Mouse (Mus musculus): Measurements from ENCODE around the gene Olfr239.
"Not testable (repeated sequence)": the region's sequence is repeated elsewhere in the genome, so short reads cannot be mapped to it uniquely, and the experiment has no call there.

The Olfr239 gene

GRCm38 (mm10) chr17:33191002-33191401, at the start of gene Olfr239:
TSS of gene Olfr239 (plus strand) at chr17:33191302.
- not testable (repeated sequence) for DNase-seq

DNA sequence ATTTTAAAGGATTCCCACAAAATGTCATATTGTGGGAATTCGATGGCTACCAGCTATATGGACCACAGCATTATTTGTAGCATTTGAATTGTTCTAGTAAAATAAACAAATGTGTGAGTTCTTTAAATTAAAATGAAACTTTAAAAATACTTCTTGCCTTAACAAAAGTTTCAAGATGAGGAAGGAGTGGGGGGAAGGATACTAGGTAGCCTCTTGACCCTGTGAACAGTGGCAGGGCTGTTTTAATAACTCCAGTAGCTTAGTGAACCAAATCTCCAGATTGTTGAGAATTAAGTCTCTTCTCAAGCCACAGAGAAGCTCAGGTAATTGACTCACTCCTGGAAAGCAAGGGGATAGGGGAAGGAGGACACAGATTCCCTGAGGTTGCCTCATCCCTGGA, 23.0 kb upstream of the Olfr239 start, which contains the start of gene Olfr55:
Gene Olfr55 (plus strand): TSS at position 301 of the 400 bp plus-strand sequence.
- DNase-seq, result not testable (repeated sequence)

GRCm38 (mm10) chr17:33221590-33221989, 30.5 kb downstream of the Olfr239 start, which contains the start of gene Olfr1564:
TSS of gene Olfr1564 (minus strand) at chr17:33221690.
- DNase-seq, result no peak

DNA sequence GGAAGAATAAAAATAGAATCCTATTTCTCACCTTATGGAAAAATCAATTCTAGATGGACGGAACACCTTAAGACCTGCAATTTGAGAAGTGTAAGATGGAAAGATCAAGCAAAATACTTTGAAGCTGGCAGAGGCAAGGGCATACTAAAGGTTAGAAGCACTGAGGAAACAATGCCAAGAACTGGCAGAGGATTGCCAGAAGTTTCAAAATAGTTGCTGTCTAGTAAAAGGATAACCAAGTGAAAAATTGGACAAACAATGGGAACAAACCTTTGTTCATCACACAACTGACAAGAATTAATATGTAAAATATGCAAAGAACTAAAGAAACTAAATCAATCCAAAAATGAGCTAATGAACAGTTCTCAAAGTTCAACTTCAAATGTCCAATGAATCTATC, 45.5 kb downstream of the Olfr239 start:
- DNase-seq, result not testable (repeated sequence)

All from layer of hippocampus, adult 9-11 months (tissue).